Mouse (Mus musculus) regulatory T cell (primary cell): ENCODE results near the gene Tmem8.
"Not testable (repeated sequence)": the region's sequence is repeated elsewhere in the genome, so short reads cannot be mapped to it uniquely, and the experiment has no call there.

Source experiments
- in situ Hi-C: fragments of 300-600 bp; cut with MboI, MseI; formaldehyde crosslinking; loops from one replicate; pipeline ENCODE4 v1.15.1; 2025; ENCODE audit warnings: high pct_unique_total_duplicates

The Tmem8 gene

GRCm38 (mm10) chr17:26111722-26112121 is 1.4 kb upstream of the Tmem8 start:
- in situ Hi-C loops = no loop called here

GRCm38 (mm10) chr17:26112751-26113150 is 348 bp upstream of the Tmem8 start:
- in situ Hi-C loops = no loop called here

GRCm38 (mm10) chr17:26114061-26114460 is 962 bp downstream of the Tmem8 start:
- in situ Hi-C loops = no loop called here

GRCm38 (mm10) chr17:26114461-26114860 is 1.4 kb downstream of the Tmem8 start:
- in situ Hi-C loops = not testable (repeated sequence)

GRCm38 (mm10) chr17:26115205-26115898 is 2.3 kb downstream of the Tmem8 start:
- in situ Hi-C loops = no loop called here

- in situ Hi-C loops = no loop called here
These were observed 2.9 kb downstream of the Tmem8 start for GRCm38 (mm10) chr17:26115956-26116487.

- in situ Hi-C loops = no loop called here
These were observed 3.6 kb downstream of the Tmem8 start for GRCm38 (mm10) chr17:26116503-26117258.

- in situ Hi-C loops = loop anchor here (5.0 kb wide), 1 partner anchor 1717 kb away; the partner anchor contains the start of gene Snrpc
These were observed 6.9 kb downstream of the Tmem8 start for GRCm38 (mm10) chr17:26119766-26120710.

- in situ Hi-C loops = loop anchor here (5.0 kb wide), 1 partner anchor 1715 kb away; the partner anchor contains the start of gene Snrpc
These were observed 9.5 kb downstream of the Tmem8 start for GRCm38 (mm10) chr17:26122431-26123140.

- in situ Hi-C loops = loop anchor here (5.0 kb wide), 1 partner anchor 1714 kb away; the partner anchor contains the start of gene Snrpc
These were observed 10.2 kb downstream of the Tmem8 start, which contains the start of gene Mrpl28 for GRCm38 (mm10) chr17:26123267-26123684. TSS of gene Mrpl28 (plus strand) at chr17:26123500.

- in situ Hi-C loops = loop anchor here (5.0 kb wide), 1 partner anchor 1713 kb away; the partner anchor contains the start of gene Snrpc
These were observed 11.5 kb downstream of the Tmem8 start for GRCm38 (mm10) chr17:26124560-26124959.

GRCm38 (mm10) chr17:26125226-26125625 is 12.1 kb downstream of the Tmem8 start:
- in situ Hi-C loops = no loop called here

- in situ Hi-C loops = no loop called here
These were observed 18.1 kb downstream of the Tmem8 start for GRCm38 (mm10) chr17:26131062-26131732.

- in situ Hi-C loops = no loop called here
These were observed 19.1 kb downstream of the Tmem8 start for GRCm38 (mm10) chr17:26131856-26132853.

GRCm38 (mm10) chr17:26137106-26137750 is 24.1 kb downstream of the Tmem8 start:
- in situ Hi-C loops = no loop called here

GRCm38 (mm10) chr17:26137751-26138130 is 24.6 kb downstream of the Tmem8 start:
- in situ Hi-C loops = no loop called here

- in situ Hi-C loops = no loop called here
These were observed 25.2 kb downstream of the Tmem8 start, which contains the start of gene Axin1 for GRCm38 (mm10) chr17:26138239-26138836. TSS of gene Axin1 (plus strand) at chr17:26138688.

- in situ Hi-C loops = no loop called here
These were observed 25.8 kb downstream of the Tmem8 start for GRCm38 (mm10) chr17:26138901-26139381.
